Mouse (Mus musculus) thymus, adult 2 months (tissue): Measurements from ENCODE around the gene Prcd.

ENCODE experiments used
- CTCF ChIP-seq: fragments of 200-500 bp; IDR thresholded peaks from 2 replicates; pipeline ENCODE4 v1.5.1; 2012; ENCODE audit warnings: mild to moderate bottlenecking, control low read depth, low read length, moderate library complexity, borderline replicate concordance; ENCODE audit not compliant: control insufficient read depth, poor library complexity, insufficient read depth; ENCODE audit errors: extremely low read depth
- POLR2A ChIP-seq: fragments of 200-500 bp; IDR thresholded peaks from 2 replicates; pipeline ENCODE4 v1.6.1; 2012; ENCODE audit warnings: mild to moderate bottlenecking, low read length, control low read depth, moderate library complexity; ENCODE audit not compliant: control insufficient read depth, poor library complexity, insufficient read depth; ENCODE audit errors: extremely low read depth

DNA sequence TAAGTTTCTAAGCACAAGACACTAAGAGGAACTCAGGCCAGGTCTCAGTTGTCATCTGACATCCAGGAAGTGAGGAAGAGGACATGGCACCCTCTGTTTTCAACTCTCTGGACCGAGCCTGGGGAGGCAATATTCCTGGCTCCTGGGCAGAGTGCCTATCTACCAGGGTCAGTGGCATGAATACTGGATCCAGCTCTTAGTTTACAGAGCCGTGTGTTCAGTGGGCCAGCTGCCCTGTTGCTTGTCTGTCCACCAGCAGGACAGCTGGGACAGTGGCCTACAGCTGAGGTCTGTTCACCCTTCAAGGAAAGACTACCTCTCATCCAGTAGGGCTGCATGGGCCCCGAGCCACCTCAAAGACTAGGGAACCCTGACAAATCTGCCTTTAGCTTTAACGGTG is 27.8 kb downstream of the Prcd start:
- TF ChIP-seq CTCF = no peak
- no peak for TF ChIP-seq POLR2A
